Mouse (Mus musculus) MEL (cell line): ENCODE data around the gene Gm5483. TPM values are rescaled to one million over a fixed set of nuclear protein-coding genes. Genes with fewer than 3 reads are reported as not detected.
"Not testable (repeated sequence)": the region's sequence is repeated elsewhere in the genome, so short reads cannot be mapped to it uniquely, and the experiment has no call there.

ENCODE experiments used
- DNase-seq: peaks from one replicate; pipeline ENCODE4 v3.0.0; 2011; ENCODE audit warnings: low read depth, low spot score
- H3K27ac ChIP-seq: 2 replicates; pipeline ENCODE4 v1.5.1; 2012; ENCODE audit warnings: low read depth, mild to moderate bottlenecking, control low read depth, low read length, moderate library complexity; ENCODE audit not compliant: control insufficient read depth
- H3K27me3 ChIP-seq, 2 experiments: fragments of 150-350 bp in 1 of 2; sonication (generic) in 1 of 2; 2 replicates each; pipeline ENCODE4 v1.6.1; 2012; ENCODE audit warnings: low read length in 2 of 2, mild to moderate bottlenecking in 2 of 2, improper control_type of control experiment in 1 of 2, moderate library complexity in 1 of 2; ENCODE audit not compliant: insufficient read depth in 2 of 2, control insufficient read depth in 1 of 2
- H3K36me3 ChIP-seq, 2 experiments: 2 replicates each; pipeline ENCODE4 v1.6.1; 2012 to 2014; ENCODE audit warnings: low read length in 2 of 2, improper control_type of control experiment in 1 of 2, inconsistent platforms in 1 of 2, mild to moderate bottlenecking in 1 of 2; ENCODE audit not compliant: insufficient read depth in 2 of 2, control insufficient read depth in 1 of 2
- H3K4me1 ChIP-seq, 2 experiments: fragments of 150-350 bp in 1 of 2; sonication (generic) in 1 of 2; 2 replicates each; pipeline ENCODE4 v1.6.1; 2012; ENCODE audit warnings: low read length in 2 of 2, improper control_type of control experiment in 1 of 2, mild to moderate bottlenecking in 1 of 2; ENCODE audit not compliant: insufficient read depth in 2 of 2, control insufficient read depth in 1 of 2
- H3K4me3 ChIP-seq, 2 experiments: fragments of 150-350 bp in 1 of 2; sonication (generic) in 1 of 2; 2 replicates each; pipeline ENCODE4 v1.5.1; 2012; ENCODE audit warnings: low read depth in 2 of 2, low read length in 2 of 2, mild to moderate bottlenecking in 2 of 2, moderate library complexity in 2 of 2, control low read depth in 1 of 2, improper control_type of control experiment in 1 of 2; ENCODE audit not compliant: control insufficient read depth in 1 of 2, insufficient read depth in 1 of 2
- H3K79me2 ChIP-seq: 2 replicates; pipeline ENCODE4 v1.6.1; 2012; ENCODE audit warnings: mild to moderate bottlenecking, low read length, moderate library complexity; ENCODE audit not compliant: control insufficient read depth, poor library complexity, insufficient read depth
- H3K9ac ChIP-seq: 2 replicates; pipeline ENCODE4 v1.6.1; 2012; ENCODE audit warnings: low read depth, mild to moderate bottlenecking, control low read depth, low read length, moderate library complexity; ENCODE audit not compliant: control insufficient read depth, poor library complexity, severe bottlenecking
- H3K9me3 ChIP-seq: fragments of 150-350 bp; sonication (generic); replicated peaks from 2 replicates; pipeline ENCODE4 v1.6.1; 2012; ENCODE audit warnings: mild to moderate bottlenecking, low read length, improper control_type of control experiment, moderate library complexity; ENCODE audit not compliant: insufficient read depth
- E2F4 ChIP-seq: IDR thresholded peaks from 2 replicates; pipeline ENCODE4 v1.6.1; 2011; ENCODE audit warnings: low read depth, low read length, improper control_type of control experiment, borderline replicate concordance
- EP300 ChIP-seq, 2 experiments: IDR thresholded peaks; 2 replicates each; pipeline ENCODE4 v1.6.1; 2011; ENCODE audit warnings: improper control_type of control experiment in 2 of 2, low read length in 2 of 2, low read depth in 1 of 2, mild to moderate bottlenecking in 1 of 2
- HCFC1 ChIP-seq: IDR thresholded peaks from 2 replicates; pipeline ENCODE4 v1.6.1; 2012; ENCODE audit warnings: low read depth, mild to moderate bottlenecking, inconsistent platforms, low read length, improper control_type of control experiment, moderate library complexity
- JUND ChIP-seq: IDR thresholded peaks from 2 replicates; pipeline ENCODE4 v1.6.1; 2011; ENCODE audit warnings: low read depth, mild to moderate bottlenecking, improper control_type of control experiment, low read length
- MAFK ChIP-seq: IDR thresholded peaks from 2 replicates; pipeline ENCODE4 v1.6.1; 2011; ENCODE audit warnings: low read depth, mild to moderate bottlenecking, low read length, improper control_type of control experiment, borderline replicate concordance
- MAZ ChIP-seq: IDR thresholded peaks from 2 replicates; pipeline ENCODE4 v1.6.1; 2012; ENCODE audit warnings: low read depth, mild to moderate bottlenecking, inconsistent platforms, low read length, improper control_type of control experiment
- MEF2A ChIP-seq: IDR thresholded peaks from 2 replicates; pipeline ENCODE4 v1.6.1; 2014; ENCODE audit warnings: low read depth, mild to moderate bottlenecking, inconsistent platforms, low read length, improper control_type of control experiment; ENCODE audit not compliant: poor library complexity, insufficient replicate concordance, severe bottlenecking; ENCODE audit errors: extremely low read depth
- MXI1 ChIP-seq: IDR thresholded peaks from 2 replicates; pipeline ENCODE4 v1.6.1; 2011; ENCODE audit warnings: mild to moderate bottlenecking, low read depth, low read length, improper control_type of control experiment
- NRF1 ChIP-seq: IDR thresholded peaks from 2 replicates; pipeline ENCODE4 v1.6.1; 2014; ENCODE audit warnings: low read depth, mild to moderate bottlenecking, inconsistent platforms, low read length, improper control_type of control experiment, moderate library complexity; ENCODE audit not compliant: poor library complexity, insufficient read depth, severe bottlenecking
- POLR2AphosphoS5 ChIP-seq: IDR thresholded peaks from 2 replicates; pipeline ENCODE4 v1.6.1; 2012; ENCODE audit warnings: low read depth, borderline replicate concordance, mild to moderate bottlenecking, inconsistent platforms, low read length, moderate library complexity, mixed read lengths
- RCOR1 ChIP-seq: IDR thresholded peaks from 2 replicates; pipeline ENCODE4 v1.6.1; 2012; ENCODE audit warnings: low read depth, mild to moderate bottlenecking, inconsistent platforms, low read length, improper control_type of control experiment
- SMC3 ChIP-seq: IDR thresholded peaks from 2 replicates; pipeline ENCODE4 v1.6.1; 2011; ENCODE audit warnings: low read depth, low read length, improper control_type of control experiment
- USF2 ChIP-seq, 2 experiments: IDR thresholded peaks; 2 replicates each; pipeline ENCODE4 v1.6.1; 2011 to 2012; ENCODE audit warnings: improper control_type of control experiment in 2 of 2, low read length in 2 of 2, borderline replicate concordance in 1 of 2, inconsistent platforms in 1 of 2, low read depth in 1 of 2, mild to moderate bottlenecking in 1 of 2; ENCODE audit not compliant: insufficient read depth in 1 of 2
- ZKSCAN1 ChIP-seq: IDR thresholded peaks from 2 replicates; pipeline ENCODE4 v1.6.1; 2012; ENCODE audit warnings: low read depth, mild to moderate bottlenecking, inconsistent platforms, low read length, improper control_type of control experiment, moderate library complexity
- polyA plus RNA-seq, 2 experiments: library from polyadenylated mRNA; stranded (reverse) in 1 of 2; unstranded in 1 of 2; fragments of >175 nt in 1 of 2; fragments of >200 nt in 1 of 2; gene quantifications; 2 replicates each; pipeline versions ENCODE4 v1.2.1 to v1.2.4; 2012; ENCODE audit warnings: low replicate concordance in 2 of 2, low read depth in 1 of 2; ENCODE audit not compliant: insufficient read length in 2 of 2, insufficient read depth in 1 of 2, missing spikeins in 1 of 2
- total RNA-seq: library from RNA; depleted of rRNA; stranded (reverse); fragments of 300-350 nt; gene quantifications from 2 replicates; pipeline ENCODE4 v1.2.3, GENCODE M21; 2012; rRNA removed

Gm5483 gene
- total RNA-seq = not detected in 2 replicates
- not detected for polyA plus RNA-seq

DNA sequence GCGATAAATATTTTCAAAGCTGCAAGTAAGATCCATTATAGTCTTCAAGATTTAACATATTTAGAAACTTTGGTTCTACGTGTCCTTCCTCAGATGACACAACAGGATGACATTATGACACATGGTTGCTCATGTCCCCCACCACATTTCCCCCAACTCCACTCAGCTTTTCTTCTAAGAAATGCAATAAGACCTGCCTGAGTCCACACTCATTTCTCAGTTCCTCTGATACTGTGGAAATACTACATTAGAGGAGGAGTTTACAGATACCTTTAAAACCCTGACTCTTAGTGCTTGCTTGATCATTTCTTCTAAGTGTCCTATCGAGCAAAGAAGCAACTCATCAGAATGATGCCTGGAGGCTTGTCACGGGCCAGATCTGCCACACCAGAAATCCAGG is at the start of gene Gm5483:
Gm5483 (plus strand) TSS at position 301 of the 400 bp plus-strand sequence.
- not testable (repeated sequence) for DNase-seq, H3K4me1 ChIP-seq, H3K9ac ChIP-seq, H3K79me2 ChIP-seq, H3K27me3 ChIP-seq, H3K4me3 ChIP-seq, H3K36me3 ChIP-seq, H3K9me3 ChIP-seq, H3K27ac ChIP-seq

DNA sequence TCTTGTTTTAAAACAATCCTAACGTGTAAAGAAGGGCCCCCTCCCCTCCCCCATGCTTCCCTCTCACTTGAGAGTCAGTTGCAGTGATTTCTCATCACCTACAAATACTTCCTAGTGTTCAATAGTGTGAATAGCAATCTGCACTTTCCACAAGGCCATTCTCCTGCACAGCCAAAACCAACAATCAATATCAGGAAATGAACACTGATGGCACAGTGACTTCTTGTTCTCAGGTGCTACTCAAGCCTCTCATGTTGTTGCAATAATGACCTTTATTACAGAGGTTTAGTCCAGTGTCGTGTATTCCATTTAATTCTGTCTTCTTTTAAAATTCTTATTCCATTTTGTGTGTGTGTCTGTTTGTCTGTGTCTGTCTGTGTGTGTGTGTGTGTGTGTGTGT is 45.8 kb upstream of the Gm5483 start:
- H3K9me3 ChIP-seq = no peaks in the 10 kb centered on the region
- H3K79me2 ChIP-seq = no peaks in the 10 kb centered on the region
- no peaks in the 10 kb centered on the region for H3K36me3 ChIP-seq
- H3K27me3 ChIP-seq = no peaks in the 10 kb centered on the region; a peak in 1 of 4 replicates
- H3K4me3 ChIP-seq = no peak overlapping the region
- no peak overlapping the region for H3K27ac ChIP-seq
- no peak overlapping the region for H3K9ac ChIP-seq
- no peaks in the 10 kb centered on the region for H3K4me1 ChIP-seq
- DNase-seq = no peak
- TF ChIP-seq JUND (no peak), EP300 (IDR thresholded peaks at IDR 0.05; ENCODE audit: low read depth in 1 of 2, low read length in 2 of 2) (no peak), HCFC1 (no peak), MAFK (no peak), ZKSCAN1 (no peak), POLR2AphosphoS5 (no peak), RCOR1 (no peak), NRF1 (no peak), MXI1 (no peak), MEF2A (no peak), MAZ (no peak), SMC3 (no peak), USF2 (IDR thresholded peaks at IDR 0.05; ENCODE audit: borderline replicate concordance in 1 of 2, insufficient read depth in 1 of 2, low read depth in 1 of 2, low read length in 2 of 2) (no peak), E2F4 (no peak)
- TF ChIP-seq, all 39 proteins: peak for 0
